Mouse (Mus musculus) C2C12 (cell line): ENCODE data around the gene Osbpl8. TPM values are rescaled to one million over a fixed set of nuclear protein-coding genes. Genes with fewer than 3 reads are reported as not detected.
"Not testable (repeated sequence)": the region's sequence is repeated elsewhere in the genome, so short reads cannot be mapped to it uniquely, and the experiment has no call there.

Source experiments
- H3K27me3 ChIP-seq: one replicate; pipeline ENCODE4 v1.6.1; 2011; ENCODE audit not compliant: control insufficient read depth, insufficient read depth, insufficient read length
- H3K36me3 ChIP-seq: one replicate; pipeline ENCODE4 v1.6.1; 2011; ENCODE audit not compliant: control insufficient read depth, insufficient read depth
- H3K4me3 ChIP-seq: one replicate; pipeline ENCODE4 v1.5.1; 2011; ENCODE audit warnings: mild to moderate bottlenecking, control low read depth; ENCODE audit not compliant: poor library complexity, insufficient read depth, severe bottlenecking
- H3K79me2 ChIP-seq: one replicate; pipeline ENCODE4 v1.6.1; 2011; ENCODE audit not compliant: control insufficient read depth, insufficient read depth
- H3K79me3 ChIP-seq: one replicate; pipeline ENCODE4 v1.6.1; 2011; ENCODE audit warnings: low read depth, control low read depth
- H3ac ChIP-seq: one replicate; pipeline ENCODE3; 2011; ENCODE audit warnings: low read depth; ENCODE audit not compliant: control insufficient read depth, insufficient read length
- CEBPB ChIP-seq: IDR thresholded peaks from one replicate; pipeline ENCODE4 v1.6.1; 2011; ENCODE audit warnings: low read depth, mild to moderate bottlenecking, control low read depth, moderate library complexity
- CTCF ChIP-seq: IDR thresholded peaks from one replicate; pipeline ENCODE4 v1.5.1; 2011; ENCODE audit not compliant: control insufficient read depth, insufficient read depth, insufficient read length
- FOSL1 ChIP-seq: IDR thresholded peaks from one replicate; pipeline ENCODE4 v1.8.0; 2011; ENCODE audit warnings: mild to moderate bottlenecking, low read length; ENCODE audit not compliant: poor library complexity, insufficient read depth, severe bottlenecking
- MAX ChIP-seq: IDR thresholded peaks from one replicate; pipeline ENCODE4 v1.6.1; 2011; ENCODE audit warnings: mild to moderate bottlenecking, control low read depth
- MYOD1 ChIP-seq: IDR thresholded peaks from one replicate; pipeline ENCODE4 v1.6.1; 2011; ENCODE audit warnings: low read depth; ENCODE audit not compliant: control insufficient read depth, insufficient read length
- MYOG ChIP-seq: IDR thresholded peaks from one replicate; pipeline ENCODE4 v1.6.1; 2011; ENCODE audit not compliant: control insufficient read depth, insufficient read length; ENCODE audit errors: extremely low read depth
- USF1 ChIP-seq: IDR thresholded peaks from one replicate; pipeline ENCODE4 v1.6.1; 2011; ENCODE audit warnings: low read depth, mild to moderate bottlenecking, control low read depth, moderate library complexity
- polyA plus RNA-seq: library from polyadenylated mRNA; unstranded; fragments of >200 nt; fragmentation: generic; extraction: Trizol; gene quantifications from one replicate; pipeline ENCODE4 v1.2.1, GENCODE M21; 2012; ENCODE audit warnings: missing spikeins

The Osbpl8 gene
- polyA plus RNA-seq, 1 experiment = 2.8 TPM

GRCm38 (mm10) chr10:111226508-111226907 lies 62.0 kb downstream of the Osbpl8 start:
- no peak overlapping the region for H3ac ChIP-seq
- peaks cover 2% of the 10 kb centered on the region for H3K79me3 ChIP-seq
- no peak overlapping the region for H3K4me3 ChIP-seq
- no peaks in the 10 kb centered on the region for H3K36me3 ChIP-seq
- TF ChIP-seq MYOG (no peak), USF1 (no peak), CTCF (peak; percentile 88), MYOD1 (peak; percentile 28), MAX (no peak), FOSL1 (peak; percentile 47), CEBPB (no peak)
- no peaks in the 10 kb centered on the region for H3K27me3 ChIP-seq
- peaks cover 15% of the 10 kb centered on the region for H3K79me2 ChIP-seq

- not testable (repeated sequence) for H3K79me3 ChIP-seq, H3K4me3 ChIP-seq, H3ac ChIP-seq, H3K27me3 ChIP-seq
- Histone ChIP-seq H3K36me3 (peaks cover 11% of the 10 kb centered on the region), H3K79me2 (peaks cover 33% of the 10 kb centered on the region)
Measured at GRCm38 (mm10) chr10:111232237-111232636, 67.7 kb downstream of the Osbpl8 start.

- Histone ChIP-seq H3K79me3 (peaks cover 4% of the 10 kb centered on the region), H3K36me3 (peaks cover 11% of the 10 kb centered on the region), H3K79me2 (peaks cover 22% of the 10 kb centered on the region), H3ac (no peak overlapping the region), H3K27me3 (no peaks in the 10 kb centered on the region), H3K4me3 (no peak overlapping the region)
- no peak for TF ChIP-seq CEBPB
- TF ChIP-seq MYOG = no peak
- TF ChIP-seq MYOD1 = no peak
- TF ChIP-seq CTCF = no peak
- TF ChIP-seq USF1 = no peak
- TF ChIP-seq FOSL1 = no peak
- TF ChIP-seq MAX = no peak
Measured at GRCm38 (mm10) chr10:111233476-111234130, 69.1 kb downstream of the Osbpl8 start.

DNA sequence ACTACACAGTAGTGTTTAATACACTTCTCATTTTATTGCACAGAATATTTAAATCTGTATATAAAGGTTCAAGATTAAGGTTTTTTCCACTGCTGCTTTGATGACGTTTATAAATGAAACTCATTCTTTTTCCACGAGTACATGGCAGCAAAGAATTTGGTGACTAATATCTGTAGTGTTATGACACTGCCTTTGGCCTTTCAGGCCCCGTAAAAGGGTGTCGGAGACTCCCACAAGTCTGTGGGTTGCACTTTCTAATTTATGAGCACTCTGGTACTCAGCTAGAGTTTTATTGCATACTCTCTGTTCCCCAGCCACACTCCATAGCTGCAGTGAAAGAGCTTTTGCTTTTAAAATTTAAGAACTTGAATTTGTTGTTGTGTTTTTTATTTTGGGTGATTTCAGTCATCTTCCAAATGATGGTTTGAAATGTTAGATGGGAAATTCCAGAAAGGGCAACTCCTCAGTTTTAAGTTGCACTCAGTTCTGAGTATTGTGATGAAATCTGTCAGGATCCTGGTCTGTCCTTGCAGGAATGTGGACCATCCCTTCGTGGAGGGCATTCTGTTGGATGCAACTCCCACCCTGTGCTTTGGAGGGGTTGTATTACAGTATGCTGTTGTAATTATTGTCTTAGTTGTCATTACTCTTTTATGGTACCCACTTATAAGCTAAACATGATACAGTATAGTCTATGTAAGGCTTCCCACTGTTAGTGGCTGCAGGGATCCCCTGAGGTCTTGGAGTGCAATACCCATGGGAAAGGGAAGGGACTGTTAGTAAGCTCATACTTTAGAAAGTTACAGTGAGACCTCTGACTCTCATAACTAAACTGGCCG lies 70.1 kb downstream of the Osbpl8 start:
- TF ChIP-seq MAX (no peak), CEBPB (peak; percentile 30)
- Histone ChIP-seq H3K79me2 (peaks cover 24% of the 10 kb centered on the region), H3K4me3 (no peak overlapping the region)

DNA sequence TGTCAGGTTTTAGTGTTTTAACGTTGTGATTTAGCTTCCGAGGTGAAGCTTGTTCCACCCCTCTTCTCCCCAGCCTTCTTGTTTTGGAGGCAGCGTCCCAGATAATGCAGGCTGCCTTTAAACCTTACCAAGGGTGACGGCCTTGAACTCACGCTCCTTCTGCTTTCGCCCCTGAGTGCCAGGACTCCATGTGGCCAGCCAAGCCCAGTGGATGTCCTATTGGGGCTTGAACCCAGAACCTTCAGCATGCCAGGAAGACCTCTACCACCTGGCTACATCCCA lies 70.7 kb downstream of the Osbpl8 start:
- H3K36me3 ChIP-seq = peaks cover 11% of the 10 kb centered on the region
- TF ChIP-seq MYOG (no peak), MYOD1 (no peak), USF1 (no peak), MAX (no peak), CTCF (no peak), FOSL1 (no peak), CEBPB (no peak)
- peaks cover 24% of the 10 kb centered on the region for H3K79me2 ChIP-seq
- no peak overlapping the region for H3ac ChIP-seq
- no peaks in the 10 kb centered on the region for H3K27me3 ChIP-seq
- H3K79me3 ChIP-seq = peaks cover 4% of the 10 kb centered on the region
- no peak overlapping the region for H3K4me3 ChIP-seq

More for the DNA sequence above, 70.1 kb downstream of the Osbpl8 start:
- H3K36me3 ChIP-seq = peaks cover 11% of the 10 kb centered on the region
- no peaks in the 10 kb centered on the region for H3K27me3 ChIP-seq
- H3K79me3 ChIP-seq = peaks cover 4% of the 10 kb centered on the region
- peak overlapping the region; percentile 7 for H3ac ChIP-seq

GRCm38 (mm10) chr10:111237434-111237833 lies 72.9 kb downstream of the Osbpl8 start:
- H3K36me3 ChIP-seq = peaks cover 11% of the 10 kb centered on the region
- TF ChIP-seq CEBPB (no peak), FOSL1 (no peak), MYOD1 (no peak), CTCF (no peak), MAX (no peak), USF1 (no peak), MYOG (no peak)
- peaks cover 6% of the 10 kb centered on the region for H3K79me3 ChIP-seq
- peaks cover 24% of the 10 kb centered on the region for H3K79me2 ChIP-seq
- H3K4me3 ChIP-seq = no peak overlapping the region
- H3ac ChIP-seq = no peak overlapping the region
- no peaks in the 10 kb centered on the region for H3K27me3 ChIP-seq
